Mouse (Mus musculus) hindbrain, embryonic 13.5 days (tissue): ENCODE data around the gene Rnf150. TPM values are rescaled to one million over a fixed set of nuclear protein-coding genes. Genes with fewer than 3 reads are reported as not detected.

Source experiments
- ATAC-seq: fragments of 200-750 bp; cut with Nextera tagmentation; 2 replicates; pipeline ENCODE4 v1.8.0; 2017; ENCODE audit warnings: moderate TSS enrichment; ENCODE audit not compliant: low FRiP score
- H3K27ac ChIP-seq: fragments of 300-500 bp; sonication (generic); 2 replicates; pipeline ENCODE4 v1.5.1; 2015; ENCODE audit warnings: inconsistent platforms, mild to moderate bottlenecking, moderate library complexity
- H3K27me3 ChIP-seq: fragments of 300-500 bp; sonication (generic); 2 replicates; pipeline ENCODE4 v1.6.1; 2015; ENCODE audit warnings: mild to moderate bottlenecking, inconsistent platforms
- H3K36me3 ChIP-seq: fragments of 300-500 bp; sonication (generic); 2 replicates; pipeline ENCODE4 v1.6.1; 2015; ENCODE audit warnings: mild to moderate bottlenecking, inconsistent platforms
- H3K4me1 ChIP-seq: fragments of 300-500 bp; sonication (generic); replicated peaks from 2 replicates; pipeline ENCODE4 v1.6.1; 2015; ENCODE audit warnings: inconsistent platforms
- H3K4me2 ChIP-seq: fragments of 300-500 bp; sonication (generic); 2 replicates; pipeline ENCODE4 v1.6.1; 2015; ENCODE audit warnings: inconsistent platforms, mild to moderate bottlenecking, moderate library complexity
- H3K4me3 ChIP-seq: fragments of 300-500 bp; sonication (generic); 2 replicates; pipeline ENCODE4 v1.5.1; 2015; ENCODE audit warnings: mild to moderate bottlenecking, inconsistent platforms
- H3K9ac ChIP-seq: fragments of 300-500 bp; sonication (generic); 2 replicates; pipeline ENCODE4 v1.6.1; 2015; ENCODE audit warnings: mild to moderate bottlenecking, inconsistent platforms
- H3K9me3 ChIP-seq: fragments of 300-500 bp; sonication (generic); 2 replicates; pipeline ENCODE4 v1.6.1; 2016; ENCODE audit warnings: inconsistent platforms
- WGBS: fragments of 180-500 bp; shearing (Covaris S2); methylation state at CpG from one replicate; pipeline ENCODE4 v1.1.7; 2015; 5-methylcytosine and 5-hydroxymethylcytosine counted together
- polyA plus RNA-seq: library from polyadenylated mRNA; unstranded; fragments of >200 nt; fragmentation: Nextera tagmentation; extraction: Ambion mirVana; gene quantifications from 2 replicates; pipeline ENCODE4 v1.2.1, GENCODE M21; 2015

Gene Rnf150
- polyA plus RNA-seq, 1 experiment from 2014 or later = 2.5 TPM

- no peak overlapping the region for H3K4me3 ChIP-seq
- no peak overlapping the region for H3K4me2 ChIP-seq
- ATAC-seq = no peak
- 0 out of 2 replicates have a peak overlapping the region, but pooled peaks have one; percentile 50 for H3K27ac ChIP-seq
- peaks cover 19% of the 10 kb centered on the region for H3K4me1 ChIP-seq
- H3K9me3 ChIP-seq = no peaks in the 10 kb centered on the region
- H3K9ac ChIP-seq = no peak overlapping the region
- WGBS = 74% methylated on average over 6 of the region's 6 CpGs
- H3K36me3 ChIP-seq = no peaks in the 10 kb centered on the region
- H3K27me3 ChIP-seq = no peaks in the 10 kb centered on the region
Observed at GRCm38 (mm10) chr8:83048527-83048926, 185.4 kb downstream of the Rnf150 start.

GRCm38 (mm10) chr8:83049171-83049601, 186.0 kb downstream of the Rnf150 start:
- peak overlapping the region; percentile 50 for H3K27ac ChIP-seq
- no peaks in the 10 kb centered on the region for H3K27me3 ChIP-seq
- H3K36me3 ChIP-seq = no peaks in the 10 kb centered on the region
- no peak overlapping the region for H3K4me3 ChIP-seq
- no peaks in the 10 kb centered on the region for H3K9me3 ChIP-seq
- no peak overlapping the region for H3K4me2 ChIP-seq
- WGBS = 47% methylated on average over 7 of the region's 7 CpGs
- H3K9ac ChIP-seq = no peak overlapping the region
- peaks cover 24% of the 10 kb centered on the region for H3K4me1 ChIP-seq
- ATAC-seq = no peak; the same call in 1 of the 2 replicates

GRCm38 (mm10) chr8:83049616-83050015, 186.5 kb downstream of the Rnf150 start:
- Histone ChIP-seq H3K4me2 (no peak overlapping the region), H3K4me3 (no peak overlapping the region), H3K36me3 (no peaks in the 10 kb centered on the region), H3K9ac (no peak overlapping the region), H3K4me1 (peaks cover 24% of the 10 kb centered on the region), H3K27ac (peak overlapping the region; percentile 50), H3K27me3 (no peaks in the 10 kb centered on the region), H3K9me3 (no peaks in the 10 kb centered on the region)
- WGBS = 51% methylated on average over 1 of the region's 1 CpGs
- no peak for ATAC-seq

- Histone ChIP-seq H3K9me3 (no peaks in the 10 kb centered on the region), H3K4me3 (no peak overlapping the region), H3K4me2 (no peak overlapping the region), H3K9ac (no peak overlapping the region), H3K27me3 (no peaks in the 10 kb centered on the region), H3K27ac (no peak overlapping the region), H3K4me1 (peaks cover 22% of the 10 kb centered on the region), H3K36me3 (no peaks in the 10 kb centered on the region)
- no peak; the same call in 1 of the 2 replicates for ATAC-seq
- 97% methylated on average over 4 of the region's 4 CpGs for WGBS
Observed at GRCm38 (mm10) chr8:83052896-83053295, 189.7 kb downstream of the Rnf150 start.

GRCm38 (mm10) chr8:83054801-83055200, 191.6 kb downstream of the Rnf150 start:
- WGBS = 85% methylated on average over 3 of the region's 3 CpGs
- Histone ChIP-seq H3K4me3 (no peak overlapping the region), H3K4me1 (peaks cover 9% of the 10 kb centered on the region), H3K9ac (no peak overlapping the region), H3K4me2 (no peak overlapping the region), H3K27me3 (no peaks in the 10 kb centered on the region), H3K36me3 (no peaks in the 10 kb centered on the region), H3K9me3 (no peaks in the 10 kb centered on the region), H3K27ac (no peak overlapping the region)
- ATAC-seq = no peak

- 83% methylated on average over 8 of the region's 8 CpGs for WGBS
- Histone ChIP-seq H3K36me3 (no peaks in the 10 kb centered on the region), H3K27ac (no peak overlapping the region), H3K27me3 (no peaks in the 10 kb centered on the region), H3K9ac (no peak overlapping the region), H3K4me2 (no peak overlapping the region), H3K9me3 (no peaks in the 10 kb centered on the region), H3K4me3 (no peak overlapping the region), H3K4me1 (peaks cover 16% of the 10 kb centered on the region)
- no peak for ATAC-seq
Observed at GRCm38 (mm10) chr8:83058951-83059350, 195.8 kb downstream of the Rnf150 start.

- WGBS = 90% methylated on average over 2 of the region's 2 CpGs
- H3K9ac ChIP-seq = no peak overlapping the region
- H3K27ac ChIP-seq = no peak overlapping the region
- H3K4me2 ChIP-seq = no peak overlapping the region
- H3K9me3 ChIP-seq = no peaks in the 10 kb centered on the region
- no peak overlapping the region for H3K4me3 ChIP-seq
- no peak for ATAC-seq
- peaks cover 15% of the 10 kb centered on the region for H3K4me1 ChIP-seq
- no peaks in the 10 kb centered on the region for H3K27me3 ChIP-seq
- no peaks in the 10 kb centered on the region for H3K36me3 ChIP-seq
Observed at GRCm38 (mm10) chr8:83060076-83060475, 196.9 kb downstream of the Rnf150 start.

GRCm38 (mm10) chr8:83061257-83061656, 198.1 kb downstream of the Rnf150 start:
- no peak for ATAC-seq
- Histone ChIP-seq H3K4me2 (no peak overlapping the region), H3K9me3 (no peaks in the 10 kb centered on the region), H3K4me3 (no peak overlapping the region), H3K27ac (no peak overlapping the region), H3K4me1 (peaks cover 15% of the 10 kb centered on the region), H3K36me3 (no peaks in the 10 kb centered on the region), H3K27me3 (no peaks in the 10 kb centered on the region), H3K9ac (no peak overlapping the region)
- WGBS = 76% methylated on average over 5 of the region's 5 CpGs

GRCm38 (mm10) chr8:83061873-83062272, 198.7 kb downstream of the Rnf150 start:
- WGBS = 61% methylated on average over 3 of the region's 3 CpGs
- 0 out of 2 replicates have a peak, but pooled peaks have one; percentile 57 for ATAC-seq

GRCm38 (mm10) chr8:83062276-83062675, 199.1 kb downstream of the Rnf150 start:
- no peak overlapping the region for H3K27ac ChIP-seq
- H3K4me2 ChIP-seq = no peak overlapping the region
- 72% methylated on average over 5 of the region's 5 CpGs for WGBS
- H3K4me1 ChIP-seq = peaks cover 15% of the 10 kb centered on the region
- H3K9me3 ChIP-seq = no peaks in the 10 kb centered on the region
- H3K9ac ChIP-seq = no peak overlapping the region
- no peaks in the 10 kb centered on the region for H3K27me3 ChIP-seq
- no peak for ATAC-seq
- H3K4me3 ChIP-seq = no peak overlapping the region
- no peaks in the 10 kb centered on the region for H3K36me3 ChIP-seq

More at GRCm38 (mm10) chr8:83061873-83062272, 198.7 kb downstream of the Rnf150 start:
- Histone ChIP-seq H3K27ac (no peak overlapping the region), H3K4me1 (peaks cover 15% of the 10 kb centered on the region), H3K9ac (no peak overlapping the region), H3K27me3 (no peaks in the 10 kb centered on the region), H3K36me3 (no peaks in the 10 kb centered on the region), H3K4me3 (no peak overlapping the region), H3K4me2 (no peak overlapping the region), H3K9me3 (no peaks in the 10 kb centered on the region)

- Histone ChIP-seq H3K27ac (no peak overlapping the region), H3K27me3 (no peaks in the 10 kb centered on the region), H3K4me2 (no peak overlapping the region), H3K9ac (no peak overlapping the region), H3K36me3 (peaks cover 7% of the 10 kb centered on the region), H3K9me3 (no peaks in the 10 kb centered on the region), H3K4me3 (no peak overlapping the region), H3K4me1 (peaks cover 15% of the 10 kb centered on the region)
- no peak for ATAC-seq
- 90% methylated on average over 6 of the region's 6 CpGs for WGBS
Observed at GRCm38 (mm10) chr8:83064096-83064495, 200.9 kb downstream of the Rnf150 start.

- no peak for ATAC-seq
- no peaks in the 10 kb centered on the region for H3K9me3 ChIP-seq
- no peak overlapping the region for H3K9ac ChIP-seq
- H3K4me1 ChIP-seq = peaks cover 15% of the 10 kb centered on the region
- 94% methylated on average over 6 of the region's 6 CpGs for WGBS
- H3K36me3 ChIP-seq = peaks cover 9% of the 10 kb centered on the region
- no peak overlapping the region for H3K27ac ChIP-seq
- no peak overlapping the region for H3K4me2 ChIP-seq
- no peak overlapping the region for H3K4me3 ChIP-seq
- no peaks in the 10 kb centered on the region for H3K27me3 ChIP-seq
Observed at GRCm38 (mm10) chr8:83066076-83066475, 202.9 kb downstream of the Rnf150 start.

GRCm38 (mm10) chr8:83066846-83067245, 203.7 kb downstream of the Rnf150 start:
- Histone ChIP-seq H3K27me3 (no peaks in the 10 kb centered on the region), H3K4me2 (no peak overlapping the region), H3K36me3 (peaks cover 9% of the 10 kb centered on the region), H3K9ac (no peak overlapping the region), H3K27ac (no peak overlapping the region), H3K4me1 (peaks cover 10% of the 10 kb centered on the region), H3K4me3 (no peak overlapping the region), H3K9me3 (no peaks in the 10 kb centered on the region)
- ATAC-seq = no peak
- WGBS = 86% methylated on average over 3 of the region's 3 CpGs
